Mouse (Mus musculus) liver, postnatal 0 days (tissue): ENCODE measurements around the gene Bex4.

Experiments used
- CTCF ChIP-seq: sonication (generic); IDR thresholded peaks from 2 replicates; pipeline ENCODE4 v1.5.1; 2016; ENCODE audit warnings: antibody characterized with exemption, low read depth
- EP300 ChIP-seq: IDR thresholded peaks from 2 replicates; pipeline ENCODE4 v1.6.1; 2016; ENCODE audit warnings: antibody characterized with exemption, low read depth, mild to moderate bottlenecking

DNA sequence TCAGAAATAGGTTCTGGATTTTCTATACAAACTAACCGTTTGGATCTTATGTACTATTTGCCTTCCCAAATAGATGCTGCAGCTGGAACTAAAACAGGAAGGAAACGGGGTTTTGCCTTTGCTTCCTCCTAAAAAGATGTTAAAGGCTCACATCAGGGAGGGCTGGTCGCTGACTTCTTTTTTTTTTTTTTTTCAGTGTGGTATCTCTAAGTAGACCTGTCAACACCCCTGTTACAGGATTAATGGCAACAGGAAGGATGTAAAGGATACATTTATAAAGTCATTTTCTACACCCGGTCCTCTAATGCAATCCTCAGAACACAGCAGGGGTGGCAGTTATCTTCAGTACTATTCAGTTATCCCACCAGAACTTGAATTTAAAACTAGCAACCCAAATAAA lies 23.8 kb upstream of the Bex4 start:
- TF ChIP-seq CTCF = no peak
- TF ChIP-seq EP300 = no peak
